In the genomic region with DNA sequence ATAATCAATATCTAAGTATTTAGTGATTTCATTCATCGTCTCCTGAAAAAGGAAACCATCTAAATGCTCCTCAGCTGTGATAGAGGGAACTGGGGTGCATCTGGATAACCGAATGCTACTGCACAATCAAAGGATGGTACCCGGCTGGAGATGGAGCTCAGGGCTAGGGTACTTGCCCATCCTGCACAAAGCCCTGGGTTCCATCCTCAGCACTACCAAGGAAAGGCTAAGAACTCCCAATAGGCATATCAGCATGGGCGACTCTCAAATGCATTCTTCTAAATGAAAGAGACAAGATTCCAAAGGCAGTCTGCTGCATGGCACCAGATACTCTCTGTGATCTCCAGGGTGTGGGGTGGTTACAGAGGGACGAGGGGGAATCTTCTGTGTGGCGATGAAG, we compare ENCODE assay signal across 25 mouse cellular contexts. TPM values are rescaled to one million over a fixed set of nuclear protein-coding genes. Genes with fewer than 3 reads are reported as not detected.
DNase-seq lines count a peak whose midpoint lies in the region; ATAC-seq and TF ChIP-seq lines count a peak whose summit lies in the region.
"Had no signal": no experiment of that assay in that cellular context is flagged by ENCODE, and none has a peak within 500 bp of the region (broad histone marks: within the 10 kb centered on the region; RNA-seq: fewer than 3 reads in every experiment).

No protein-coding gene starts in this region.

- no peak overlapping the region for H3K27ac ChIP-seq in heart, embryonic 12.5 days (ENCODE audit: poor library complexity, severe bottlenecking)
- 0 out of 2 replicates have a peak overlapping the region, but pooled peaks have one; percentile 18 for H3K27ac ChIP-seq in kidney, embryonic 15.5 days
- H3K27ac ChIP-seq in bone marrow macrophage, adult 2 months (ENCODE audit: insufficient read depth, low read depth, low read length) = peak overlapping the region; percentile 59; the same call in 1 of the 2 replicates
- H3K27ac ChIP-seq in forebrain, postnatal 0 days (ENCODE audit: low read depth, low read length) = no peak overlapping the region
- H3K27ac ChIP-seq: embryonic facial prominence, embryonic 15.5 days; heart, embryonic 13.5 days; hindbrain, embryonic 12.5 days; hindbrain, embryonic 15.5 days; intestine, embryonic 15.5 days had no signal

- no peaks in the 10 kb centered on the region for H3K36me3 ChIP-seq in heart, embryonic 12.5 days
- no peaks in the 10 kb centered on the region for H3K36me3 ChIP-seq in kidney, embryonic 15.5 days
- no peaks in the 10 kb centered on the region for H3K36me3 ChIP-seq in myocyte (ENCODE audit: control insufficient read depth, insufficient read depth)
- H3K36me3 ChIP-seq in forebrain, postnatal 0 days (ENCODE audit: insufficient read depth) = no peaks in the 10 kb centered on the region
- H3K36me3 ChIP-seq: embryonic facial prominence, embryonic 15.5 days; G1E; heart, embryonic 13.5 days; hindbrain, embryonic 12.5 days; hindbrain, embryonic 15.5 days; intestine, embryonic 15.5 days had no signal

- no peaks in the 10 kb centered on the region for H3K27me3 ChIP-seq in heart, embryonic 12.5 days (replicated peaks)
- no peaks in the 10 kb centered on the region for H3K27me3 ChIP-seq in kidney, embryonic 15.5 days
- no peaks in the 10 kb centered on the region for H3K27me3 ChIP-seq in myocyte (ENCODE audit: control insufficient read depth, insufficient read depth, insufficient read length)
- H3K27me3 ChIP-seq in forebrain, postnatal 0 days (ENCODE audit: insufficient read depth, low read length) = no peaks in the 10 kb centered on the region
- H3K27me3 ChIP-seq: embryonic facial prominence, embryonic 15.5 days; heart, embryonic 13.5 days; hindbrain, embryonic 12.5 days; hindbrain, embryonic 15.5 days; intestine, embryonic 15.5 days had no signal

- no peak overlapping the region for H3K4me2 ChIP-seq in heart, embryonic 12.5 days
- H3K4me2 ChIP-seq in kidney, embryonic 15.5 days = no peak overlapping the region
- peak overlapping the region; percentile 72 for H3K4me2 ChIP-seq in myocyte (ENCODE audit: low read depth)
- H3K4me2 ChIP-seq in forebrain, postnatal 0 days (ENCODE audit: low read depth) = no peak overlapping the region
- H3K4me2 ChIP-seq: embryonic facial prominence, embryonic 15.5 days; heart, embryonic 13.5 days; hindbrain, embryonic 12.5 days; hindbrain, embryonic 15.5 days; intestine, embryonic 15.5 days had no signal

- DNase-seq in heart, adult 11 months = peak; percentile 77
- DNase-seq in kidney, adult 8-10 months = no peak
- no peak for DNase-seq in forebrain, postnatal 0 days
- DNase-seq: adrenal gland, postnatal 10 days; adrenal gland, postnatal 36 days; B cell, adult 2 months; cerebellum, adult 11 months; cerebellum, adult 2 months; cerebellum, postnatal 10 days; cerebellum, postnatal 36 days; embryo, embryonic 11 days; gastrocnemius, postnatal 25 days; heart, postnatal 14 days had no signal

- 0 out of 2 replicates have a peak, but pooled peaks have one; percentile 15 for TF ChIP-seq CTCF in bone marrow macrophage, adult 2 months (IDR thresholded peaks at IDR 0.05; ENCODE audit: low read depth, low read length)
- TF ChIP-seq CTCF in forebrain, postnatal 0 days (IDR thresholded peaks at IDR 0.05; ENCODE audit: low read depth) = no peak

- no peak for ATAC-seq in heart, embryonic 12.5 days (ENCODE audit: insufficient number of reproducible peaks, low FRiP score)
- ATAC-seq in kidney, embryonic 15.5 days (replicated peaks; ENCODE audit: low FRiP score) = no peak
- no peak for ATAC-seq in forebrain, postnatal 0 days
- ATAC-seq: forebrain, embryonic 14.5 days; intestine, embryonic 15.5 days; Patski had no signal

- no peak for TF ChIP-seq POLR2A in bone marrow macrophage, adult 2 months (IDR thresholded peaks at IDR 0.05; ENCODE audit: borderline replicate concordance, low read depth, low read length)
- TF ChIP-seq POLR2A in myocyte (IDR thresholded peaks at IDR 0.05; ENCODE audit: insufficient read length, low read depth) = no peak

- no peaks in the 10 kb centered on the region for H3K79me2 ChIP-seq in myocyte (ENCODE audit: control insufficient read depth, insufficient read depth)

- H3K9me3 ChIP-seq in heart, embryonic 12.5 days (replicated peaks) = peaks cover 4% of the 10 kb centered on the region; the same call in 1 of the 2 replicates
- H3K9me3 ChIP-seq in kidney, embryonic 15.5 days (replicated peaks) = no peaks in the 10 kb centered on the region
- H3K9me3 ChIP-seq in forebrain, postnatal 0 days (ENCODE audit: low read length) = no peaks in the 10 kb centered on the region
- H3K9me3 ChIP-seq: embryonic facial prominence, embryonic 15.5 days; G1E; heart, embryonic 13.5 days; hindbrain, embryonic 15.5 days; intestine, embryonic 15.5 days had no signal

- no peaks in the 10 kb centered on the region for H3K4me1 ChIP-seq in heart, embryonic 12.5 days (replicated peaks)
- H3K4me1 ChIP-seq in kidney, embryonic 15.5 days = 0 out of 2 replicates have a peak, but pooled peaks cover 3% of the 10 kb centered on the region
- H3K4me1 ChIP-seq in bone marrow macrophage, adult 2 months (ENCODE audit: control insufficient read depth, insufficient read depth, low read length) = peaks cover 10% of the 10 kb centered on the region
- H3K4me1 ChIP-seq in forebrain, postnatal 0 days (ENCODE audit: insufficient read depth) = no peaks in the 10 kb centered on the region
- H3K4me1 ChIP-seq: hindbrain, embryonic 12.5 days; hindbrain, embryonic 15.5 days; intestine, embryonic 15.5 days had no signal

- 79% methylated on average over 6 of the region's 6 CpGs for WGBS in heart, embryonic 12.5 days
- WGBS in kidney, embryonic 15.5 days = 80% methylated on average over 6 of the region's 6 CpGs
- WGBS in forebrain, postnatal 0 days = 94% methylated on average over 6 of the region's 6 CpGs

- no peak overlapping the region for H3ac ChIP-seq in myocyte (ENCODE audit: control insufficient read depth, insufficient read length)

- no peak overlapping the region for H3K9ac ChIP-seq in heart, embryonic 12.5 days
- no peak overlapping the region for H3K9ac ChIP-seq in kidney, embryonic 15.5 days
- no peak overlapping the region for H3K9ac ChIP-seq in forebrain, postnatal 0 days
- H3K9ac ChIP-seq: embryonic facial prominence, embryonic 15.5 days; heart, embryonic 13.5 days; hindbrain, embryonic 12.5 days; hindbrain, embryonic 15.5 days; intestine, embryonic 15.5 days had no signal

- H3K4me3 ChIP-seq in heart, embryonic 12.5 days = no peak overlapping the region
- no peak overlapping the region for H3K4me3 ChIP-seq in kidney, embryonic 15.5 days (replicated peaks)
- no peak overlapping the region for H3K4me3 ChIP-seq in bone marrow macrophage, adult 2 months (ENCODE audit: insufficient read depth, low read length)
- no peak overlapping the region for H3K4me3 ChIP-seq in myocyte
- H3K4me3 ChIP-seq in forebrain, postnatal 0 days (ENCODE audit: low read depth, low read length) = no peak overlapping the region
- H3K4me3 ChIP-seq: embryonic facial prominence, embryonic 15.5 days; heart, embryonic 13.5 days; hindbrain, embryonic 12.5 days; hindbrain, embryonic 15.5 days; intestine, embryonic 15.5 days had no signal

TF ChIP-seq in myocyte, 11 proteins besides CTCF, POLR2A, EP300 and RAD21:
- TF ChIP-seq TCF12 (IDR thresholded peaks at IDR 0.05; ENCODE audit: insufficient read depth, poor library complexity, severe bottlenecking) = no peak
- no peak for TF ChIP-seq TCF3 (IDR thresholded peaks at IDR 0.05; ENCODE audit: insufficient read length, low read depth)

RNA-seq across cellular contexts. Expression of a gene that starts 13.4 kb away (rescaled TPM):
- 21.0 and 21.3 TPM in 2 replicates for polyA plus RNA-seq in heart, embryonic 12.5 days (2016; fragmentation: Nextera tagmentation; extraction: Ambion mirVana)
- polyA plus RNA-seq in kidney, embryonic 15.5 days (2015; fragmentation: Nextera tagmentation; extraction: Ambion mirVana) = 38.1 and 41.3 TPM in 2 replicates
- 86.4 and 97.4 TPM in 2 replicates for polyA plus RNA-seq in bone marrow macrophage, adult 2 months (2012; ENCODE audit: insufficient read depth, insufficient read length, missing spikeins)
- polyA plus RNA-seq in myocyte (2012; fragmentation: generic; extraction: Trizol) = 27.1 TPM
- 61.0 and 67.9 TPM in 2 replicates for total RNA-seq in forebrain, postnatal 0 days (2014; rRNA removed)
- 47.2 and 55.4 TPM in 2 replicates for polyA plus RNA-seq in forebrain, postnatal 0 days (2015; fragmentation: Nextera tagmentation; extraction: Ambion mirVana)

Comparison
In these comparisons a context has a peak if more than half of its experiments do, and no peak if none do; other contexts are left out.
1. H3K27ac ChIP-seq: peak in kidney, embryonic 15.5 days (single experiment) and bone marrow macrophage, adult 2 months (single experiment); none in heart, embryonic 12.5 days (single experiment) and forebrain, postnatal 0 days (single experiment).